Mouse (Mus musculus): ENCODE data around the gene Tlk1.

The Tlk1 gene

GRCm38 (mm10) chr2:70779634-70780033, 45.9 kb downstream of the Tlk1 start:
- TF ChIP-seq GATA4 (IDR thresholded peaks at IDR 0.05; ENCODE audit: insufficient replicate concordance, low read length): no peak

- TF ChIP-seq GATA4 (IDR thresholded peaks at IDR 0.05; ENCODE audit: insufficient replicate concordance, low read length): no peak
Measured at GRCm38 (mm10) chr2:70776744-70777143, 48.8 kb downstream of the Tlk1 start.

- no peak for TF ChIP-seq GATA4 (IDR thresholded peaks at IDR 0.05; ENCODE audit: insufficient replicate concordance, low read length)
Measured at GRCm38 (mm10) chr2:70764734-70765133, 60.8 kb downstream of the Tlk1 start.

GRCm38 (mm10) chr2:70762741-70763140, 62.8 kb downstream of the Tlk1 start:
- TF ChIP-seq GATA4 (IDR thresholded peaks at IDR 0.05; ENCODE audit: insufficient replicate concordance, low read length): no peak

- TF ChIP-seq GATA4 (IDR thresholded peaks at IDR 0.05; ENCODE audit: insufficient replicate concordance, low read length): no peak
Measured at GRCm38 (mm10) chr2:70752149-70752548, 73.4 kb downstream of the Tlk1 start.

GRCm38 (mm10) chr2:70751655-70752054, 73.9 kb downstream of the Tlk1 start:
- TF ChIP-seq GATA4 (IDR thresholded peaks at IDR 0.05; ENCODE audit: insufficient replicate concordance, low read length): no peak

GRCm38 (mm10) chr2:70742588-70742987, 82.9 kb downstream of the Tlk1 start:
- TF ChIP-seq GATA4 (IDR thresholded peaks at IDR 0.05; ENCODE audit: insufficient replicate concordance, low read length): no peak

GRCm38 (mm10) chr2:70741901-70742300, 83.6 kb downstream of the Tlk1 start:
- TF ChIP-seq GATA4 (IDR thresholded peaks at IDR 0.05; ENCODE audit: insufficient replicate concordance, low read length): no peak

GRCm38 (mm10) chr2:70736008-70736407, 89.5 kb downstream of the Tlk1 start:
- no peak for TF ChIP-seq GATA4 (IDR thresholded peaks at IDR 0.05; ENCODE audit: insufficient replicate concordance, low read length)

GRCm38 (mm10) chr2:70735534-70735933, 90.0 kb downstream of the Tlk1 start:
- TF ChIP-seq GATA4 (IDR thresholded peaks at IDR 0.05; ENCODE audit: insufficient replicate concordance, low read length): no peak

- no peak for TF ChIP-seq GATA4 (IDR thresholded peaks at IDR 0.05; ENCODE audit: insufficient replicate concordance, low read length)
Measured at GRCm38 (mm10) chr2:70727089-70727488, 98.4 kb downstream of the Tlk1 start.

- TF ChIP-seq GATA4 (IDR thresholded peaks at IDR 0.05; ENCODE audit: insufficient replicate concordance, low read length): no peak
Measured at GRCm38 (mm10) chr2:70723610-70724243, 101.8 kb downstream of the Tlk1 start.

GRCm38 (mm10) chr2:70710878-70711277, 114.7 kb downstream of the Tlk1 start:
- TF ChIP-seq GATA4 (IDR thresholded peaks at IDR 0.05; ENCODE audit: insufficient replicate concordance, low read length): no peak

- TF ChIP-seq GATA4 (IDR thresholded peaks at IDR 0.05; ENCODE audit: insufficient replicate concordance, low read length): no peak
Measured at GRCm38 (mm10) chr2:70710236-70710635, 115.3 kb downstream of the Tlk1 start.

- no peak for TF ChIP-seq GATA4 (IDR thresholded peaks at IDR 0.05; ENCODE audit: insufficient replicate concordance, low read length)
Measured at GRCm38 (mm10) chr2:70708986-70709730, 116.4 kb downstream of the Tlk1 start.

- no peak for TF ChIP-seq GATA4 (IDR thresholded peaks at IDR 0.05; ENCODE audit: insufficient replicate concordance, low read length)
Measured at GRCm38 (mm10) chr2:70702403-70702802, 123.1 kb downstream of the Tlk1 start.

GRCm38 (mm10) chr2:70701571-70701970, 124.0 kb downstream of the Tlk1 start:
- no peak for TF ChIP-seq GATA4 (IDR thresholded peaks at IDR 0.05; ENCODE audit: insufficient replicate concordance, low read length)

Measured in liver, adult (tissue).